Comparison of ENCODE assay signal across 10 mouse cellular contexts in the genomic region with DNA sequence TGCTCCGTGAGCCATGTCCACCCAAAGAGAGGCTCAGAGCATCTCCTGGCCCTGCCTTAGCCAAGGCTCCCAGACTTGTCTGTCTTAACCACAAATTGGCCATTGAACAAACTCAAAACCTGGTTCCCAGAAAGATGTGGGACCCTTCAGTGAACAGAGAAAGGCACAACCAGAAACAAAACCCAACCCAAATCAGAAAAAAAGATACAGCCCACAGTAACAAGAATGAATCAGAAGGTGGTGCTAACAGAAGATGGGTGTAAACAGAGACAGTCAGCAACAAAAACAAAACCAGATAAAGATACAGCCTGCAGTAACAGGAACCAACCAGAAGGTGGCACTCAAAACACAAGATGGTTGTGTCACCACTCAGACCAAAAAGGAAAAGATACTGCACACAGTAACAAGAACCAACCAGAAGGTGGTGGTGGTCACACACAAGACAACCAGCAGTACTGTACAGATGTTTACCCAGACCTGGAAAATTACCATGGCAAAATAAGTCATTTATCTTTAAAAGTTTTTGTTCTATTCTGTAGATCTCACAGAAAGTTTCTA. TPM values are rescaled to one million over a fixed set of nuclear protein-coding genes. Genes with fewer than 3 reads are reported as not detected.
DNase-seq lines count a peak whose midpoint lies in the region; ATAC-seq and TF ChIP-seq lines count a peak whose summit lies in the region.
"Had no signal": no experiment of that assay in that cellular context is flagged by ENCODE, and none has a peak within 500 bp of the region (broad histone marks: within the 10 kb centered on the region; RNA-seq: fewer than 3 reads in every experiment).

No protein-coding gene starts in this region.

- no peak overlapping the region for H3K27ac ChIP-seq in kidney, embryonic 16.5 days (ENCODE audit: low read length)
- no peak overlapping the region for H3K27ac ChIP-seq in neural tube, embryonic 15.5 days (replicated peaks)
- H3K27ac ChIP-seq: embryonic facial prominence, embryonic 12.5 days had no signal

- no peaks in the 10 kb centered on the region for H3K36me3 ChIP-seq in kidney, embryonic 16.5 days (ENCODE audit: insufficient read depth, low read length)
- H3K36me3 ChIP-seq in E14TG2a.4 (ENCODE audit: insufficient read depth, low read length), result no peaks in the 10 kb centered on the region
- no peaks in the 10 kb centered on the region for H3K36me3 ChIP-seq in neural tube, embryonic 15.5 days
- H3K36me3 ChIP-seq: embryonic facial prominence, embryonic 12.5 days had no signal

- no peaks in the 10 kb centered on the region for H3K27me3 ChIP-seq in kidney, embryonic 16.5 days (ENCODE audit: insufficient read depth, low read length)
- H3K27me3 ChIP-seq in E14TG2a.4 (ENCODE audit: insufficient read depth, low read length), result no peaks in the 10 kb centered on the region
- no peaks in the 10 kb centered on the region for H3K27me3 ChIP-seq in neural tube, embryonic 15.5 days (replicated peaks)
- H3K27me3 ChIP-seq: embryonic facial prominence, embryonic 12.5 days had no signal

- peak; percentile 43 for TF ChIP-seq CTCF in E14TG2a.4 (conservative IDR thresholded peaks at IDR 0.05; ENCODE audit: low read length)

- H3K4me3 ChIP-seq in kidney, embryonic 16.5 days (ENCODE audit: low read length), result no peak overlapping the region
- H3K4me3 ChIP-seq in E14TG2a.4 (replicated peaks; ENCODE audit: low read length), result no peak overlapping the region; the same call in 1 of the 2 replicates
- H3K4me3 ChIP-seq in neural tube, embryonic 15.5 days (replicated peaks), result no peak overlapping the region
- H3K4me3 ChIP-seq: embryonic facial prominence, embryonic 12.5 days had no signal

- peak; percentile 23 to 26 for DNase-seq in kidney, adult 8-10 months
- peak; percentile 15 for DNase-seq in c-Kit-negative CD71-positive TER-119-positive erythroid progenitor cells, embryonic 14.5 days (ENCODE audit: low read depth, low spot score)
- DNase-seq in natural killer cell, adult 2 months (ENCODE audit: low spot score in 2 of 2), result peak; percentile 8 to 46
- no peak for DNase-seq in urinary bladder, postnatal 10 days (ENCODE audit: low spot score)
- no peak for DNase-seq in left cerebral cortex, adult 8-10 months (ENCODE audit: low spot score in 2 of 2)

- H3K9ac ChIP-seq in kidney, embryonic 16.5 days (replicated peaks; ENCODE audit: low read length), result no peak overlapping the region
- H3K9ac ChIP-seq in neural tube, embryonic 15.5 days (replicated peaks), result no peak overlapping the region
- H3K9ac ChIP-seq: embryonic facial prominence, embryonic 12.5 days had no signal

- WGBS in kidney, embryonic 16.5 days, result 95% methylated on average over 1 of the region's 1 CpGs
- WGBS in neural tube, embryonic 15.5 days, result 97% methylated on average over 1 of the region's 1 CpGs

- ATAC-seq in kidney, embryonic 16.5 days (ENCODE audit: low FRiP score, low TSS enrichment), result no peak
- no peak for ATAC-seq in neural tube, embryonic 15.5 days (ENCODE audit: low FRiP score)

- H3K9me3 ChIP-seq in kidney, embryonic 16.5 days (ENCODE audit: low read length), result peaks cover 30% of the 10 kb centered on the region
- H3K9me3 ChIP-seq in E14TG2a.4 (ENCODE audit: low read length), result peaks cover 54% of the 10 kb centered on the region
- H3K9me3 ChIP-seq in neural tube, embryonic 15.5 days (replicated peaks), result no peaks in the 10 kb centered on the region

- H3K4me2 ChIP-seq in kidney, embryonic 16.5 days (replicated peaks; ENCODE audit: low read depth, low read length), result no peak overlapping the region
- no peak overlapping the region for H3K4me2 ChIP-seq in neural tube, embryonic 15.5 days
- H3K4me2 ChIP-seq: embryonic facial prominence, embryonic 12.5 days had no signal

- H3K4me1 ChIP-seq in kidney, embryonic 16.5 days (ENCODE audit: insufficient read depth, low read length), result no peaks in the 10 kb centered on the region
- no peaks in the 10 kb centered on the region for H3K4me1 ChIP-seq in E14TG2a.4 (replicated peaks; ENCODE audit: low read depth, low read length)
- no peaks in the 10 kb centered on the region for H3K4me1 ChIP-seq in neural tube, embryonic 15.5 days
- H3K4me1 ChIP-seq: embryonic facial prominence, embryonic 12.5 days had no signal

RNA-seq across cellular contexts. Expression of gene Phf3, which starts 47.0 kb away (rescaled TPM):
- polyA plus RNA-seq in kidney, embryonic 16.5 days (2015; fragmentation: Nextera tagmentation; extraction: Ambion mirVana), result 25.5 and 27.6 TPM in 2 replicates
- 10 to 100 TPM; 78.8 to 94.6 (median 80.7) TPM for total RNA-seq in left cerebral cortex, adult 8-10 months (2022)
- 37.1 and 40.2 TPM in 2 replicates for polyA plus RNA-seq in neural tube, embryonic 15.5 days (2015; fragmentation: Nextera tagmentation; extraction: Ambion mirVana)

RNA-seq across cellular contexts. Expression of gene AC153137.1, which starts 57.1 kb away (rescaled TPM):
- not detected in 2 replicates for polyA plus RNA-seq in kidney, embryonic 16.5 days (2015; fragmentation: Nextera tagmentation; extraction: Ambion mirVana)
- total RNA-seq in left cerebral cortex, adult 8-10 months (2022), result not detected
- polyA plus RNA-seq in neural tube, embryonic 15.5 days (2015; fragmentation: Nextera tagmentation; extraction: Ambion mirVana), result not detected in 2 replicates
- polyA plus RNA-seq: embryonic facial prominence, embryonic 12.5 days; neural tube, embryonic 11.5 days had no signal

Comparison
In these comparisons a context has a peak if more than half of its experiments do, and no peak if none do; other contexts are left out.
1. DNase-seq: peak in kidney, adult 8-10 months (2 of 2), c-Kit-negative CD71-positive TER-119-positive erythroid progenitor cells, embryonic 14.5 days (single experiment) and natural killer cell, adult 2 months (2 of 2); none in urinary bladder, postnatal 10 days (single experiment) and left cerebral cortex, adult 8-10 months (0 of 2).